Mouse (Mus musculus) T-cell, adult 2 months (primary cell): ENCODE measurements around the gene Hist1h3f.
"Not testable (repeated sequence)": the region's sequence is repeated elsewhere in the genome, so short reads cannot be mapped to it uniquely, and the experiment has no call there.

Experiments used
- DNase-seq: peaks from one replicate; pipeline ENCODE4 v3.0.0; 2022; ENCODE audit warnings: low spot score

The Hist1h3f gene

DNA sequence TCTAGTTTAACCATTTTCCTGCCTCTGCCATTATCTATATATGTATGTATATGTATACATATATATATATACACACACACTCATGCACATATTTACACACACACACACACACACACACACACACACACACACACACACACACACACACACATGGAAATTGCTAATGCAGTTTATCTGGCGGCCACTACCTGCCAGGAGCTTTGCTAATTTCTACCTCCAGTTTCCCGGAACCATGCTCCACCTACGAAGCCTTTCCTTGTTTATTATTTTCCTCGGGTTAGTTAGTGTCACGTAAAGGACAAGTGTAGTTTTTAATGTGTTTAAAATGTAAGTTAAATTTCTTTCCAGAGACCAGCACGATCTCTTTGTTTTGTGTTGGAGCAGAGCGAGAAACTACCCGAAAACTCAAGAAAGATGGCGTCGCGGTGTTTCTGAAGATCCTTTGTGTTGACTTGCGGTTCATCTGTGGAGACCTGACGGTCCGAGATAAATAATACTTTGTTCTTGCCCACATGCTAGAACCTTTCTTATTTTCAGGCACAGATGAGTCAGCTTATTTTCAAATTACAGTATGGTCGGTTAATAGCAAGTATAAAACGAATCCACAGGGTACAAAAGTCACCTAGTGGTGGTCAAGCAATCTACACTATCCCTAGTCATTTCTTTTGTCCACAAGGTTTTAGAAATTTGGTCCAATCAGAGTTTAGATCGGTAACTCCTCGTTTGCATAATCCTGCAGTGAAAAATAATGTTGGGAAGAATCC, 19.0 kb downstream of the Hist1h3f start:
- DNase-seq, result peak; percentile 33

DNA sequence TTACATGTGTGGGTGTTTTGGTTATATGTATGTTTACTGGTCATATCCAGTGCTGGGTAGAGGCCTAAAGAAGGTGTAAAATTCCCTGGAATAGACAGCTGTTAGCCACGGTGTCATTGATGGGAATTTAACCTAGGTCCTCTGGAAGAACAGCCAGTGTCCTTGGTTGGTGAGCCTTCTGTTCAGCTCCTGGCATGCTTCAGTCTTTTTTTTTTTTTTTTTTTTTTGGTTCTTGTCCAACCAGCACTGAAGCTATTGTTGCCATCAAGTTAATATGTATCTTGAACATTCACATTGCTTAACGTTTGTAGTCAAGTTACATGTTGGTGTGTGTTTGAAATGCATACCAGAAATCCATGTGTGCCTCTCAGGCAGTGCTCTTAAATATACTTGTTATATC, 20.6 kb downstream of the Hist1h3f start:
- no peak for DNase-seq

DNA sequence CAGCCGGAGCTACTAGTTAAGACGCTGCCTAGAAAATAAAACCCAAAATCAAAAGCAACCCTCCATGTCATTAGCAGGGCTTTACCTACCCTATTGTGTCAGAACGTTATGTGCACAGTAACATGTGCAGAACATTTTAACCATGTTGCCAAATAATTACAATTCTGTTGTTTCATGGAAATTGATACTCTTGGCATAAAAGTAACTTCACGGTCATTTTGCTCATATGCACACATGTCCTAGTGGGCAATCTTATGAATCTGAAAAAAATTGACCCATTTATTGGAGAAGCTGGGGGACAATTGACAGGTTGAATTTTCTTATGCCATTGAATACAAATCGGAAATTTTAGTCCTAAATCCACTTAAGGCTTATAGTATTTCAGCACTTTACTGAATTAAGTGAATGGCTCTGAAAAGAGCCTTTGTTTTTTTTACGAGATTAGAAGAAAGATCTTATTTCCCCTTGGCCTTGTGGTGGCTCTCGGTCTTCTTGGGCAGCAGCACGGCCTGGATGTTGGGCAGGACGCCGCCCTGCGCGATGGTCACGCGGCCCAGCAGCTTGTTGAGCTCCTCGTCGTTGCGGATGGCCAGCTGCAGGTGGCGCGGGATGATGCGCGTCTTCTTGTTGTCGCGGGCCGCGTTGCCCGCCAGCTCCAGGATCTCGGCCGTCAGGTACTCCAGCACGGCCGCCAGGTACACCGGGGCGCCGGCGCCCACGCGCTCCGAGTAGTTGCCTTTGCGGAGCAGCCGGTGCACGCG, 26.6 kb downstream of the Hist1h3f start:
- DNase-seq, result not testable (repeated sequence)

DNA sequence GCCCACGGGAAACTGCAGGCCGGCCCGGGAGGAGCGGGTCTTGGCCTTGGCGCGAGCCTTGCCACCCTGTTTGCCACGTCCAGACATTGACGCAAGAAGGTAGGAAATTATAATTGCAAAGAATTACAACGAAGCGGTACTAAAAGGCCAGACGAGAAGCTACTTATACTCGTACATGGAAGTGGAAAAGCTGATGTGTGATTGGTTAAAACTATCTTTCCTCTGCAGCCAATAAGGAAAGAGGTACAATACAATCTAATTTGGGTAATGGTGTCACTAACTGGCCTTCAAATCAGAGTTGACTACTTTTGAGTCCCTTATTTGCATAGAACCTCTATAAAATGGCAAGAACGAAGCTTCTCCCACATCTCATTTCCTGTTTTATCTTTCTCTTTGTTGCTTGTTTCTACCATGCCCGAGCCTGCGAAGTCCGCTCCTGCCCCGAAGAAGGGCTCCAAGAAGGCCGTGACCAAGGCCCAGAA, 27.2 kb downstream of the Hist1h3f start, which contains the start of the genes Hist1h2ae and Hist1h2bg:
Gene Hist1h2ae (minus strand): TSS at position 199 of the 482 bp plus-strand sequence.
Gene Hist1h2bg (plus strand): TSS at position 375 of the 482 bp plus-strand sequence.
- peak; percentile 68 for DNase-seq

DNA sequence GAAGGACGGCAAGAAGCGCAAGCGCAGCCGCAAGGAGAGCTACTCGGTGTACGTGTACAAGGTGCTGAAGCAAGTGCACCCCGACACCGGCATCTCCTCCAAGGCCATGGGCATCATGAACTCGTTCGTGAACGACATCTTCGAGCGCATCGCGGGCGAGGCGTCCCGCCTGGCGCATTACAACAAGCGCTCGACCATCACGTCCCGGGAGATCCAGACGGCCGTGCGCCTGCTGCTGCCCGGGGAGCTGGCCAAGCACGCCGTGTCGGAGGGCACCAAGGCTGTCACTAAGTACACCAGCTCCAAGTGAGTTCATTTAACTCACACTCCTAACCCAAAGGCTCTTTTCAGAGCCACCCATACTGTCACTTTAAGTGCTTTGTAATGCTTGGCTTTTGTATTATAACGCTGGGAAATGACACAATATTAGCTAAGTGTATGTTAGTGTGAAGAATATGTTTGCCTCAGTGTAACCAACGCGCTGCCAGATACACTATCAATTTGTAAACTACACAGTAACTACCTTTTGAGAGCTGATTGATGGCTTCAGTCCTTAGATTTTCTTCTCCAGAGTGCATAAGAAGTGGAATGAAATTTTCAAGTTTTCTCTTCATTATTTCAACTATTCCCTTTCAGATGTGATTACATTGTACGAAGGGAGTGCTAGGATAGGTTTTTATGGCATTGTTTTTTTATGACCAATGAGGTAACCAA, 27.8 kb downstream of the Hist1h3f start:
- DNase-seq, result not testable (repeated sequence)

DNA sequence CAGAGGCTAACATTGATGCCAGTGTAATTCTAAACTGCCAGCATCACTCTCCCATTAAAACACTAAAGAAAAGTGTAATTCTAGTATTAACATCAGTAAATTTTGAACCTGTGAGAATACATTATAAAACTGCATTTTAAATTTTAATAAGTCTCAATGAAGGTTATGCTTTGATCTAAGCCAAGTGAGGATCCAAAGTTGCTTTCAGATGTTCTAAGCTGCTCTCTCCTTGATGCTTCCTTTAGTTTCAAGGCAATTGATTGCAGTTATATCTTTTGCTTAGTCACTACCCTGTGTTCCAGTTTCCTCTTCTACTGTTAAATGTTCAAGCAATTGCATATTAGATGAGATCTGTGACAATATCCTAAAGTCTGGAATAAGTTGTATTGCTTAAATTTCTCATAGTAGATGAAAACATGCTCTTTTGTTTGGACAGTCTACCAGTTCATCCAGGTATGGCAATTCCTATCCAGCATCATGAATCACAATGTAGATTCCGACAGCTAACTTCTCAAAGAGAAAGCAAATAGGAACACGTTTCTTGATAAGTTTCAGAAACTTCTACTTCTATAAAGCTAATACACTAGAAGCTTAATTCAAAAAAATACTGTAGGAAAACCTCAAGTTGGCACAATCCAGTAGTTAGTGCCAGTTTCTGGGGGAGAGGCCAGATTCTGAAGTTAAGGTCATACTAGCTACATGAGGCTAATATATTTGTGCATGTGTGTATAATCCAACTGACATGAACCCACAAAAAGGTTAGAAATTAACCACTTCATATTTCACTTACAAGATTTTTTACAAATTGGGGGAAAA, 28.6 kb downstream of the Hist1h3f start:
- DNase-seq, result no peak

DNA sequence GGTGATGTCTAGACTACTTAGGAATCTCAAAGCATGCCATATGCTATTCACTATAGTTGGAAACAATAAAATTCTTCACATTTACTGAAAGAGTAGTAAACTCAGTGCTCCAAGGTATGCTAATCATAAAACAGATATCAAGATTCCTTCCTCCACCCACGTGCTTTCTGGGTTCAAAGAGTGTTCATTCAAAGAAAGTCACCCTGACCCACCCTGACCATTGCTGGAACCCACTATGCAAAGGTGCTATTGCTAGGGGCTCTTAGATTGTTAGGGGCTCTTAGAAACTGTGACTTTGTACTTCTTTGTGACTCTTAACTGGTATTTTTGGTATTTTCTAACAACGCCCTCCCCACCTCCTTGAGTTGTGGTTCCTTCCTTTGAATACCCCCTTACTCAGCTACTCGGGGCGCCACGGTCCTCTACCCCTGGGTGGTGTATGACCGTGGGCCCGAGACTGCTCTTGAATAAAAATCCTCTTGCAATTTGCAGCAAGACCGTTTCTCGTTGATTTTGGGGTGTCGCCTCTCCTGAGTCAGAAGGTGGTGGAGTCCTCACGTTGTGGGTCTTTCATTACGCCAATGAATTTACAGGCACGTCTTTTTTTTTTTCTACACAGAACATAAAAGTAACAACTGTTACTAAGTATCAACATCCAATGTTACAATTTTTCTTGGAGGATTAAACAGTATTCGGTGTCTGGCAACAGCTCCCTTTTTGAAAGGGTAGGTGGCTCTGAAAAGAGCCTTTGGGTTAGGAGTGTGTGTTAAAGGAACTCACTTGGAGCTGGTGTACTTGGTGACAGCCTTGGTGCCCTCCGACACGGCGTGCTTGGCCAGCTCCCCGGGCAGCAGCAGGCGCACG, 29.4 kb downstream of the Hist1h3f start:
- not testable (repeated sequence) for DNase-seq

DNA sequence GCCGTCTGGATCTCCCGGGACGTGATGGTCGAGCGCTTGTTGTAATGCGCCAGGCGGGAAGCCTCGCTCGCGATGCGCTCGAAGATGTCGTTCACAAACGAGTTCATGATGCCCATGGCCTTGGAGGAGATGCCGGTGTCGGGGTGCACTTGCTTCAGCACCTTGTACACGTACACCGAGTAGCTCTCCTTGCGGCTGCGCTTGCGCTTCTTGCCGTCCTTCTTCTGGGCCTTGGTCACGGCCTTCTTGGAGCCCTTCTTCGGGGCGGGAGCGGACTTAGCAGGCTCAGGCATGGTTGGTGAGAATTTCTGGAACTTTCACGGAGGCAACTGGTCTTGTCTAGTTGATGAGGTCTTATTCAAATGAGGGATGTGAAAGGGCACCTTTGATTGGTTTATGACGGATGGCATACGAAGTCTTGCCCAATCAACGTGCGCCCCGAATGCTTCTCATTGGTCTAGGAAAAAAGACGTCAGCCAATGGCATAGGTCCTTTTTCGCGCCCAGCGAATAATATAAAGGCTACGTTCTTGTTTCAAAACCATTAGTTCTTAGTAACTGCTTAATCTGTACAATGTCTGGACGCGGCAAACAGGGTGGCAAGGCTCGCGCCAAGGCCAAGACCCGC, 30.2 kb downstream of the Hist1h3f start, which contains the start of the genes Hist1h2bf and Hist1h2ad:
Gene Hist1h2bf (minus strand): TSS at position 299 of the 627 bp plus-strand sequence.
Gene Hist1h2ad (plus strand): TSS at position 484 of the 627 bp plus-strand sequence.
- DNase-seq, result peak; percentile 85

DNA sequence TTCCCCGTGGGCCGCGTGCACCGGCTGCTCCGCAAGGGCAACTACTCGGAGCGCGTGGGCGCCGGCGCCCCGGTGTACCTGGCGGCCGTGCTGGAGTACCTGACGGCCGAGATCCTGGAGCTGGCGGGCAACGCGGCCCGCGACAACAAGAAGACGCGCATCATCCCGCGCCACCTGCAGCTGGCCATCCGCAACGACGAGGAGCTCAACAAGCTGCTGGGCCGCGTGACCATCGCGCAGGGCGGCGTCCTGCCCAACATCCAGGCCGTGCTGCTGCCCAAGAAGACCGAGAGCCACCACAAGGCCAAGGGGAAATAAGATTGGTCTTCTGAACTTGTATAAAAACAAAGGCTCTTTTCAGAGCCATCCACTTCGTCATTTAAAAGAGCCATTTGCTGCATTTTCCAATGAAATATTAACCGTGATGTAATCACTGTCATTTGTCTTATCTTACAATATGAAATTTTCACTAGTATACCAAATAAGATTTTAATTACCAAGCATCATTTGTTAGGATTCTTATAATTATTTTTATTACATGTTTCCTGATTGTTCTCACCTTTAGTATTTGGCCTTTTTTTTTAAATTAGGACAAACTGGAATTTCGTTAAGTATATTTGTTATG, 30.8 kb downstream of the Hist1h3f start:
- not testable (repeated sequence) for DNase-seq

DNA sequence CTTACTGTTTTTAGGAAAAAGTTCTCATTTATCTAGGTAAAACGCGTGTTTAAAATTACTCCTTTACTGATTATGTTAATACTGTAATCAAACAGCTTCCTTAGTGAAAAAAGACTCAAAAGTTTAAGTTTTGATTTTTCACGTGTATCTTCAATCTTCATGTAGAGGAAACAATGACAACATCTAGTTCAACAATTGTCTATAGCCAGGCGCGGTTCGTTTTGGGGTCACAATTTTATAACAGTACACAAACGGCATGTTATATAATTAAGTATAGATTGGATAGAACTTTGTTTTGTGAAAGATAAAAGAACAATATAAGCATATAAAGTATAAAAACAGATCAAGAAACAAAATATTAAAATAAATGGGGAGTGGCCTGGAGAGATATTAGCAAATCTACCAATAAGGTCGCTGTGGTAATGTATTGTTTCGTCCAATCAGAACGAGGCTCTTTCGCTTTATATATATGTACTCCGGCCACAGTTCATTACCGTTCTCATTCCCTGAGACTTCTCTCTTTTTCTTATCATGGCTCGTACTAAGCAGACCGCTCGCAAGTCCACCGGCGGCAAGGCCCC, 31.5 kb downstream of the Hist1h3f start, which contains the start of gene Hist1h3d:
Gene Hist1h3d (plus strand): TSS at position 493 of the 581 bp plus-strand sequence.
- peak; percentile 27 for DNase-seq

DNA sequence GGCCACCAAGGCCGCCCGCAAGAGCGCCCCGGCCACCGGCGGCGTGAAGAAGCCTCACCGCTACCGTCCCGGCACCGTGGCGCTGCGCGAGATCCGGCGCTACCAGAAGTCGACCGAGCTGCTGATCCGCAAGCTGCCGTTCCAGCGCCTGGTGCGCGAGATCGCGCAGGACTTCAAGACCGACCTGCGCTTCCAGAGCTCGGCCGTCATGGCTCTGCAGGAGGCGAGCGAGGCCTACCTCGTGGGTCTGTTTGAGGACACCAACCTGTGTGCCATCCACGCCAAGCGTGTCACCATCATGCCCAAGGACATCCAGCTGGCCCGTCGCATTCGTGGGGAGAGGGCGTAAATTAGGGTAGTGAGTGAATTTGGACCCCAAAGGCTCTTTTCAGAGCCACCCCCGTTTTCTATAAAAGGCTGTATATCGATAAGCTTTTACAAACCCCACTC, 32.0 kb downstream of the Hist1h3f start:
- DNase-seq, result not testable (repeated sequence)

DNA sequence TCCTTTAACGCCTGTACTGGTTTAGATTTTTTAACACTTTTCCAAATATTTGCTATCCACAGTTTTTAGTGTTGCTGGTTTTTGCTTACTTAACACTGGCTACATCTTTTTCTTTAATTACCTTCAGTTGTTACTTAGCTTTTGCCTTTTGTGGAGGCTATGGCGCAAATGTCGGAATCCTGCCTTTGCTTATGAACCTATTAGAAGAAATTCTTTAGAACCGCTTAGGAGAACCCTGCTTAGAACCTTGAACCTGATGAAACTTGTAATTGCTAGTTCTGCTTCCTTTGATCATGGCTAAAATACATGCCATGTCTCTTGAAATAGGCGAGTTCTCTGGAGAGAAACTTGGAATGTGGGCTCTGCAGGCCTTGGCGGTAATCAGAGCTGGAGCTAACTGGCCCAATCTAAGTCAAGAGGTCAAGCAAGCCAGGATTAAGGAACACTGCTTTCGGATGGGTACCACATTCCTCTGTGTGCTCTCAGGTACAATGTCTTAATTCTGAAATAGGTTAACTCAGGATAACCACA, 32.6 kb downstream of the Hist1h3f start:
- no peak for DNase-seq

DNA sequence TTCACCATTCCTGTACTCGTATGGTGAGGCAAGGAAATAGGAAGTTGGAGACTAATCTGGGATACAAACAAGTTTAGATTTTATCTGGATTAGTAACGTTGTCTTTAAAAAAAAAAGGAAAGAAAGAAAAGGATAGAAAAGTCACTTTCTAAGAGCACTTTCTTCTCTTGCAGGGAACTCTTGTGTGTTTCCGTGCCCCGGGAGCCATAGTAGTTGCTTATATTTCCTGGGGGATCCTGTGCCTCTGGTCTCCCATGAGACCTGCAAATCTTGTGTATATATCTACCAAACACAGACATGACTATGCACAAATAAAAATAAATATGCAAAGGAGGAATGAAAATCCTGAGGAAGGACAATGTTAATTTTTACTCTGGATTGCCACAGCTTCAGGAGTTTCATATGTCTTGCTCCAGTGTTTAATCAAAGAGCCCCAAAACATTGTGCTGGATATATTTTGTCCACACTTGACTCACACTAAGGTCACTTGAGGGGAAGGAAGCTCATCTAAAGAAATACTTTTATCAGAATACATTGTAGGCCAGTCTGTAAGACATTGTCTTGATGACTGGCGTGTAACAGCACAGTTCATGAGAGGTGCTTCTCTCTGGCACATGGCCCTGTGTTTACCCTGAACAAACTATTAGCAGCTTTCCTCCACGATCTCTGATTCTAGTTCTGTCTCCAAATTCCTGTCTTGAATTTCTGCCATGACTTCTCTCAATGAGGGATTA, 33.2 kb downstream of the Hist1h3f start:
- no peak for DNase-seq

DNA sequence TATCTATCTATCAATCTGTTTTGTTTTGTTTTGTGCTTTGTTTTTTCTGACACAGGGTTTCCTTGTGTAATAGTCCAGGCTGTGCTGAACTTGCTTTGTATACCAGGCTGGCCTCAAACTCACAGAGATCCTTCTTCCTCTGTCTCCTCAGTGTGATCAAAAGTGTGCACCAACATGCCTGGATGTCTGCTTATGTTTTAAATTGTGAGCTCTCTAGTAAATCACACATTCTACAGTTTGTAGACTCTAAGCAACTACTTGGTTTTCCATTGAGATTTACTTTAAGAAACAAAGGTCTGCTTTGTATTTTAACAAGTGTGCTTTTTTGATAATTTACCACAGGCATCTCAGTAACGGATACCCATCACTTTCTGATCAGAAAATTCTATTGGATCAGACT, 34.0 kb downstream of the Hist1h3f start:
- DNase-seq, result no peak

DNA sequence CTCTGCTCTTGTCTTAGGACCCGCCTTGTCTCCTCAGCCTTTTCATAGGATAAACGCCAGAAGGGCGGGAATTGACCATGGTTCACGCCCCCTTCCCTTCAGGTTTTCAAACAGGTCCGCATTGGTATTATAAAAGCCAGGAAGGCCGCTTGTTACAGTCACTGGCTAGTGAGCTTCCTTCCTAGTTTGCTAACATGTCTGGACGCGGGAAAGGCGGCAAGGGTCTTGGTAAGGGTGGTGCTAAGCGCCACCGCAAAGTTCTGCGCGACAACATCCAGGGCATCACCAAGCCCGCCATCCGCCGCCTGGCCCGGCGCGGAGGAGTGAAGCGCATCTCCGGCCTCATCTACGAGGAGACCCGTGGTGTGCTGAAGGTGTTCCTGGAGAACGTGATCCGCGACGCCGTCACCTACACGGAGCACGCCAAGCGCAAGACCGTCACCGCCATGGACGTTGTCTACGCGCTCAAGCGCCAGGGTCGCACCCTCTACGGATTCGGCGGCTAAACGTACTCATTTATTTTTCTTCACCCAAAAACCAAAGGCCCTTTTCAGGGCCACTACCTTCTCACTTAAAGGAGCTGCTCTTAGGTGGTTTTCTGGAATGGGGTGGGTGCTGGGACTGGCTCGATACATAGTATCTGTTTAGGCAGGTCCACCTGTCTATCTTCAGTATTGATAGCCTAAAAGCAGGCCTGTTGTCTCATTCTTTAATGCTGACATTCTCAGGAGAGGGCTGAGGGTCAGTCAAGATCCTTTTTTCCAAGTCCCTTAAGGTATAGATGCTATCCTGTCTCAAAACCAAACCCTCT, 37.8 kb downstream of the Hist1h3f start, which contains the start of gene Hist1h4d:
Gene Hist1h4d (plus strand): TSS at position 191 of the 811 bp plus-strand sequence.
- peak; percentile 92 for DNase-seq

DNA sequence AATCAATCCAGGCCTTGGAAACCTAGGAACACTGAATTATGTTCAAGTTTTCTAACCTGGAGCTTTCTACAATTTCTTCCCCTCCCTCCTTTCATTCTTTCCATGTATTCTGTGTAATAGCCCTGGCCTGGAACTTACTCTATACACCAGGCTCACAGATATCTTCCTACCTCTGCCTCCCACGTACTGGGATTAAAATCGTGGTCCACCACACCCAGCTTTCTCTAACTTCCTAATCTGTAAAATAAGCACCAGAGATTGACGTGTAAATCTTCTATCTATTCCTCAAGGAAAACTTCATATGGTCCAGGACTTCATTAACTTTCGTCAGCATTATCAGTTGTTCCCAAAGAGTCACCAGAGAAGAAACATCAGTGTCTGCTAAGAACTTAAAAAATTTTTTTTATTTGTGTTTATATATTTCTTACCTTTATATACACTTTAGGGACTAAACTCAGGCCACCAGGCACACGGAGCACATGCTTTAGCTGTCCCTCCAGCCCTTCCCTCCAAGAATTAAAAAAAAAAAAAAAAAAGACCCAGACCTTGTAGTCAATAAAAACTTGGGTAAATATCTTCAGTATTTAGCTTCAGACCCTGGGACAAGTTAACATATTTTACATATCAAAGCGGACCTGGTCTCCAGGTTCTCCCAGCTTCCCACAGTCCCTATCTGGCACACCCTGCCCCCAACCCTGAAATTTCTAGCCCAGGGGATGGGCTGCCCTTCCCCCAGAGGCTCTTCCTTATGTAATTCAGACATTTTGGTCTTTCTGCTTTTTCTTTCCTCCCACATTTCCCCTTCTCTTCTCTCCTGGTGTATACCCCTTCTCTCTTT, 38.6 kb downstream of the Hist1h3f start:
- DNase-seq, result no peak
